18 mouse cellular contexts compared by ENCODE assay signal in the genomic region with DNA sequence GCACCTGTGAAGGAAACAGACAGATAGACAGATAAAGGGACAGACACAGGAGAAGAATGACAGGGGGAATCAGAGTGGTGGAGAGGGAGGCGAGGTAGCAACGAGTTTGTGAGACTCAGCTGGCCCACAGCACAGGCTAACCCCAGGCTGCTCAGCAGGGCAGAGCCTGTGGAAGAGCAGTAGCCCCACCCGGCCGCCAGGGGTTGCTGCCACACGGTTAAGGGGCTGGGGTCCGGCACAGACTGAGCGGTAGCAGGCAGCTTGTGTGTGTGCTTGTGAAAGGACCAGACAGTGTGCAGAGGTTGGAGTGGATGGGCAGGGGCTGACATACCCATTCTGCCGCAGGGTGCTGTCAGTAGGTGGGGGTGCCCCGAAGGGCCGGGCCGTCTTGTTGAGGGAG. TPM values are rescaled to one million over a fixed set of nuclear protein-coding genes. Genes with fewer than 3 reads are reported as not detected.
A peak's percentile ranks its signal among the peaks of the same experiment; 100 is the strongest.
DNase-seq lines count a peak whose midpoint lies in the region; ATAC-seq lines count a peak whose summit lies in the region.
"Had no signal": no experiment of that assay in that cellular context is flagged by ENCODE, and none has a peak within 500 bp of the region (broad histone marks: within the 10 kb centered on the region; RNA-seq: fewer than 3 reads in every experiment).

No protein-coding gene starts in this region.

- H3K4me1 ChIP-seq in hindbrain, embryonic 12.5 days: peaks cover 26% of the 10 kb centered on the region
- peaks cover 24% of the 10 kb centered on the region for H3K4me1 ChIP-seq in hindbrain, embryonic 14.5 days (replicated peaks; ENCODE audit: control insufficient read depth, insufficient read depth, low read length)
- peaks cover 28% of the 10 kb centered on the region for H3K4me1 ChIP-seq in neural tube, embryonic 11.5 days (ENCODE audit: control insufficient read depth, insufficient read depth, low read length)

- H3K9me3 ChIP-seq in hindbrain, embryonic 12.5 days (replicated peaks): no peaks in the 10 kb centered on the region
- no peaks in the 10 kb centered on the region for H3K9me3 ChIP-seq in hindbrain, embryonic 14.5 days (ENCODE audit: control insufficient read depth, low read length)
- H3K9me3 ChIP-seq in neural tube, embryonic 11.5 days (ENCODE audit: control insufficient read depth, low read length): no peaks in the 10 kb centered on the region
- H3K9me3 ChIP-seq: embryonic facial prominence, embryonic 12.5 days; forebrain, embryonic 13.5 days had no signal

- H3K27me3 ChIP-seq in hindbrain, embryonic 12.5 days: no peaks in the 10 kb centered on the region
- no peaks in the 10 kb centered on the region for H3K27me3 ChIP-seq in hindbrain, embryonic 14.5 days (ENCODE audit: control insufficient read depth, insufficient read depth, low read length)
- H3K27me3 ChIP-seq in neural tube, embryonic 11.5 days (ENCODE audit: control insufficient read depth, insufficient read depth, low read length): no peaks in the 10 kb centered on the region
- H3K27me3 ChIP-seq: embryonic facial prominence, embryonic 12.5 days; forebrain, embryonic 13.5 days had no signal

- H3K4me2 ChIP-seq in hindbrain, embryonic 12.5 days (replicated peaks): no peak overlapping the region
- H3K4me2 ChIP-seq in hindbrain, embryonic 14.5 days (replicated peaks): no peak overlapping the region
- no peak overlapping the region for H3K4me2 ChIP-seq in neural tube, embryonic 11.5 days (ENCODE audit: low read depth)
- H3K4me2 ChIP-seq: embryonic facial prominence, embryonic 12.5 days; forebrain, embryonic 13.5 days had no signal

- H3K4me3 ChIP-seq in hindbrain, embryonic 12.5 days: no peak overlapping the region
- H3K4me3 ChIP-seq in hindbrain, embryonic 14.5 days (replicated peaks; ENCODE audit: low read length): no peak overlapping the region
- H3K4me3 ChIP-seq in neural tube, embryonic 11.5 days (ENCODE audit: low read depth, low read length): no peak overlapping the region
- H3K4me3 ChIP-seq: embryonic facial prominence, embryonic 12.5 days; forebrain, embryonic 13.5 days had no signal

- H3K36me3 ChIP-seq in hindbrain, embryonic 12.5 days: peaks cover 64% of the 10 kb centered on the region
- H3K36me3 ChIP-seq in hindbrain, embryonic 14.5 days (replicated peaks; ENCODE audit: control insufficient read depth, insufficient read depth): peaks cover 71% of the 10 kb centered on the region
- H3K36me3 ChIP-seq in neural tube, embryonic 11.5 days (ENCODE audit: control insufficient read depth, insufficient read depth, low read length): peaks cover 31% of the 10 kb centered on the region

- WGBS in hindbrain, embryonic 12.5 days: 56% methylated on average over 11 of the region's 11 CpGs
- WGBS in hindbrain, embryonic 14.5 days: 65% methylated on average over 11 of the region's 11 CpGs
- 62% methylated on average over 11 of the region's 11 CpGs for WGBS in neural tube, embryonic 11.5 days

- DNase-seq in hindbrain, embryonic 14.5 days (ENCODE audit: low spot score): no peak
- peak; percentile 49 for DNase-seq in neural tube, embryonic 11.5 days (ENCODE audit: low spot score)
- DNase-seq in neural tube, embryonic 10.5 days (ENCODE audit: extremely low spot score, low spot score): no peak
- DNase-seq in R1 (ENCODE audit: low read depth, low spot score): peak; percentile 80
- no peak for DNase-seq in heart, adult 9 months (ENCODE audit: low spot score in 2 of 2)
- DNase-seq in heart, adult 8-10 months (ENCODE audit: low spot score): no peak
- DNase-seq: cerebellum, adult 2 months; gastrocnemius, postnatal 36 days; layer of hippocampus, postnatal 36 days; lung, postnatal 4 days; right cerebral cortex, postnatal 4 days had no signal

- ATAC-seq in hindbrain, embryonic 12.5 days (ENCODE audit: low FRiP score): 0 out of 2 replicates have a peak, but pooled peaks have one; percentile 5
- ATAC-seq in hindbrain, embryonic 14.5 days (ENCODE audit: low FRiP score): no peak
- ATAC-seq in neural tube, embryonic 11.5 days (ENCODE audit: insufficient read depth, low FRiP score, low TSS enrichment): no peak
- peak; percentile 19; the same call in 1 of the 2 replicates for ATAC-seq in megakaryocyte-erythroid progenitor cell, adult 5-6 weeks (replicated peaks; ENCODE audit: low FRiP score, low TSS enrichment, poor library complexity, severe bottlenecking)
- ATAC-seq: CD4-positive, CD25-positive, alpha-beta regulatory T cell, adult 4 months; forebrain, embryonic 13.5 days; midbrain, embryonic 16.5 days had no signal

- no peak overlapping the region for H3K27ac ChIP-seq in hindbrain, embryonic 12.5 days
- H3K27ac ChIP-seq in hindbrain, embryonic 14.5 days: no peak overlapping the region
- no peak overlapping the region for H3K27ac ChIP-seq in neural tube, embryonic 11.5 days (ENCODE audit: low read depth, low read length)
- H3K27ac ChIP-seq: embryonic facial prominence, embryonic 12.5 days; forebrain, embryonic 13.5 days had no signal

- H3K9ac ChIP-seq in hindbrain, embryonic 12.5 days: no peak overlapping the region
- no peak overlapping the region for H3K9ac ChIP-seq in hindbrain, embryonic 14.5 days
- H3K9ac ChIP-seq in neural tube, embryonic 11.5 days (ENCODE audit: low read length): no peak overlapping the region
- H3K9ac ChIP-seq: embryonic facial prominence, embryonic 12.5 days; forebrain, embryonic 13.5 days had no signal

RNA-seq across cellular contexts. Expression of a gene that starts 5.6 kb away (rescaled TPM):
- 154 and 158 TPM in 2 replicates for polyA plus RNA-seq in hindbrain, embryonic 12.5 days (2016; fragmentation: Nextera tagmentation; extraction: Ambion mirVana)
- polyA plus RNA-seq in hindbrain, embryonic 14.5 days (2014; fragmentation: Nextera tagmentation; extraction: Ambion mirVana): 139 and 141 TPM in 2 replicates
- 165 and 172 TPM in 2 replicates for polyA plus RNA-seq in neural tube, embryonic 11.5 days (2014; fragmentation: Nextera tagmentation; extraction: Ambion mirVana)
- 11.5 and 13.2 TPM in 2 replicates for total RNA-seq in megakaryocyte-erythroid progenitor cell, adult 5-6 weeks (2014; fragmentation: Nextera tagmentation)
- 3.0 and 4.3 TPM in 2 replicates for total RNA-seq in megakaryocyte-erythroid progenitor cell, adult 5-6 weeks (2017)
- 10 to 100 TPM; 38.4 to 49.4 (median 49.0) TPM for total RNA-seq in heart, adult 8-10 months (2022)

RNA-seq across cellular contexts. Expression of a gene that starts 20.0 kb away (rescaled TPM):
- 585 and 628 TPM in 2 replicates for polyA plus RNA-seq in hindbrain, embryonic 12.5 days (2016; fragmentation: Nextera tagmentation; extraction: Ambion mirVana)
- polyA plus RNA-seq in hindbrain, embryonic 14.5 days (2014; fragmentation: Nextera tagmentation; extraction: Ambion mirVana): 406 and 416 TPM in 2 replicates
- polyA plus RNA-seq in neural tube, embryonic 11.5 days (2014; fragmentation: Nextera tagmentation; extraction: Ambion mirVana): 362 and 372 TPM in 2 replicates
- 0.84 TPM in 1 of 2 replicates, not detected in the other for total RNA-seq in megakaryocyte-erythroid progenitor cell, adult 5-6 weeks (2014; fragmentation: Nextera tagmentation)
- 2.4 TPM in 1 of 2 replicates, not detected in the other for total RNA-seq in megakaryocyte-erythroid progenitor cell, adult 5-6 weeks (2017)
- 1 to 10 TPM; 3.8 to 6.4 (median 5.1) TPM for total RNA-seq in heart, adult 8-10 months (2022)
- polyA plus RNA-seq: CD4-positive, CD25-positive, alpha-beta regulatory T cell, adult 4 months had no signal

RNA-seq across cellular contexts. Expression of a gene that starts 21.2 kb away (rescaled TPM):
- 3.7 and 4.7 TPM in 2 replicates for polyA plus RNA-seq in hindbrain, embryonic 12.5 days (2016; fragmentation: Nextera tagmentation; extraction: Ambion mirVana)
- 3.8 and 5.7 TPM in 2 replicates for polyA plus RNA-seq in hindbrain, embryonic 14.5 days (2014; fragmentation: Nextera tagmentation; extraction: Ambion mirVana)
- 2.6 and 2.7 TPM in 2 replicates for polyA plus RNA-seq in neural tube, embryonic 11.5 days (2014; fragmentation: Nextera tagmentation; extraction: Ambion mirVana)
- total RNA-seq in megakaryocyte-erythroid progenitor cell, adult 5-6 weeks (2014; fragmentation: Nextera tagmentation): 1.5 and 2.2 TPM in 2 replicates
- total RNA-seq in megakaryocyte-erythroid progenitor cell, adult 5-6 weeks (2017): 1.8 and 2.9 TPM in 2 replicates
- 1 to 10 TPM in 3 of 4 experiments, under 1 TPM in 1; 0.97 to 3.8 (median 1.4) TPM for total RNA-seq in heart, adult 8-10 months (2022)

RNA-seq across cellular contexts. Expression of a gene that starts 28.6 kb away (rescaled TPM):
- polyA plus RNA-seq in hindbrain, embryonic 12.5 days (2016; fragmentation: Nextera tagmentation; extraction: Ambion mirVana): 64.0 and 64.6 TPM in 2 replicates
- polyA plus RNA-seq in hindbrain, embryonic 14.5 days (2014; fragmentation: Nextera tagmentation; extraction: Ambion mirVana): 49.5 and 51.1 TPM in 2 replicates
- polyA plus RNA-seq in neural tube, embryonic 11.5 days (2014; fragmentation: Nextera tagmentation; extraction: Ambion mirVana): 74.5 and 76.3 TPM in 2 replicates
- total RNA-seq in megakaryocyte-erythroid progenitor cell, adult 5-6 weeks (2014; fragmentation: Nextera tagmentation): 55.0 and 56.4 TPM in 2 replicates
- 58.9 and 64.3 TPM in 2 replicates for total RNA-seq in megakaryocyte-erythroid progenitor cell, adult 5-6 weeks (2017)
- 10 to 100 TPM; 11.8 to 17.0 (median 13.7) TPM for total RNA-seq in heart, adult 8-10 months (2022)

RNA-seq across cellular contexts. Expression of a gene that starts 43.8 kb away (rescaled TPM):
- 1.1 and 1.5 TPM in 2 replicates for polyA plus RNA-seq in hindbrain, embryonic 12.5 days (2016; fragmentation: Nextera tagmentation; extraction: Ambion mirVana)
- polyA plus RNA-seq in hindbrain, embryonic 14.5 days (2014; fragmentation: Nextera tagmentation; extraction: Ambion mirVana): 6.3 and 8.9 TPM in 2 replicates
- polyA plus RNA-seq in neural tube, embryonic 11.5 days (2014; fragmentation: Nextera tagmentation; extraction: Ambion mirVana): 2.2 and 2.6 TPM in 2 replicates
- not detected in 2 replicates for total RNA-seq in megakaryocyte-erythroid progenitor cell, adult 5-6 weeks (2014; fragmentation: Nextera tagmentation)
- total RNA-seq in megakaryocyte-erythroid progenitor cell, adult 5-6 weeks (2017): not detected in 2 replicates
- 1 to 10 TPM in 1 of 4 experiments, under 1 TPM in 3; 0.44 to 1.2 (median 0.65) TPM for total RNA-seq in heart, adult 8-10 months (2022)
- total RNA-seq: liver, adult 2 months had no signal
- polyA plus RNA-seq: CD4-positive, CD25-positive, alpha-beta regulatory T cell, adult 4 months had no signal

Comparison
In these comparisons a context has a peak if more than half of its experiments do, and no peak if none do; other contexts are left out.
1. ATAC-seq: peak in hindbrain, embryonic 12.5 days (single experiment) and megakaryocyte-erythroid progenitor cell, adult 5-6 weeks (single experiment); none in hindbrain, embryonic 14.5 days (single experiment) and neural tube, embryonic 11.5 days (single experiment).
2. DNase-seq: peak in neural tube, embryonic 11.5 days (single experiment) and R1 (single experiment); none in hindbrain, embryonic 14.5 days (single experiment), neural tube, embryonic 10.5 days (single experiment), heart, adult 9 months (0 of 2) and heart, adult 8-10 months (single experiment).